Mouse (Mus musculus): ENCODE data around the gene Cfap99. TPM values are rescaled to one million over a fixed set of nuclear protein-coding genes. Genes with fewer than 3 reads are reported as not detected.

Gene Cfap99
- polyA plus RNA-seq, 1 experiment from 2014 or later, result 0.16 TPM

- Histone ChIP-seq H3K4me2 (ENCODE audit: low read length) (peak overlapping the region; percentile 56), H3K4me3 (ENCODE audit: low read depth, low read length) (peak overlapping the region; percentile 94), H3K9ac (ENCODE audit: low read depth, low read length) (peak overlapping the region; percentile 65; the same call in 1 of the 2 replicates), H3K27ac (ENCODE audit: low read length) (peak overlapping the region; percentile 88), H3K4me1 (ENCODE audit: control insufficient read depth, insufficient read depth, low read length) (peaks cover 23% of the 10 kb centered on the region), H3K36me3 (ENCODE audit: control insufficient read depth, insufficient read depth, low read length) (no peaks in the 10 kb centered on the region), H3K27me3 (ENCODE audit: control insufficient read depth, insufficient read depth, low read depth, low read length) (no peaks in the 10 kb centered on the region), H3K9me3 (replicated peaks; ENCODE audit: control insufficient read depth, low read length, poor library complexity, severe bottlenecking) (no peaks in the 10 kb centered on the region)
- WGBS, result 74% methylated on average over 7 of the region's 7 CpGs
- ATAC-seq, result peak; percentile 14
These were observed 80.3 kb downstream of the Cfap99 start for GRCm38 (mm10) chr5:34368551-34369290.

DNA sequence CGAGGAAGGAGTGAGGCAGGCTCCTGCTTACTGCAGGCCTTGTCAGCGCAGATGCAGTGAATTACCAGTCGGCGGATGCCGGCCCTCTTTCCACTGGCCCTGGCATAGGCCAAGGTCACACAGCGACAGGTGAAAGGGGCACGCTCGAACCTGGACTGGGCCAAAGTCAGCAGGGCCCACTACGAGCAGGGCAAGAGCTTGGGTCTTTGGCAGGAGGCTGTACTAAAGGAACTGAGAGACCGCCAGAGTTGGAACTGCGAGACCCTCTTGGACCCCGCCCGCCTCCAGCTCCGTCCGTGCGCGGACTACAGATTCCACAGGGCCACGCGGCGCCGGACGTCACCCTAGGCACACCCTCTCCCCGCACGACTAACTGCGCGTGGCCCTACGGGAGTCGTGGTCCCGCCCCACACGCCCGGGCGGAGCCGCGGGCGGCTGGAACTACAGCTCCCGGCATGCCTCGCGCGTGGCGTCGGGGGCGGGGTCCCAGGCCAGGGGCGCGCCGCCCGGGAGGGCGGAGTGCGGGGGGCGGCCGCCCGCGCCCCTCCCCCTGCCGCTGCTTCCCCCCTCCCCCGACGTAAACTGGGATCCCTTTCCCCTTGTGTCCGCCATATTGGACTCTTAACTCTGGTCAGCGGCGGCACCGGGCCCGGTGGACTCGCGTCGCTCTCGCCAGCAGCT lies 81.1 kb downstream of the Cfap99 start, which contains the start of gene Fam193a:
Gene Fam193a, plus strand, starts transcription at position 593 of the 681 bp plus-strand sequence.
- H3K9ac ChIP-seq (ENCODE audit: low read depth, low read length), result peak within 1 kb of the TSS; percentile 90
- peak within 1 kb of the TSS; percentile 71 for H3K4me2 ChIP-seq (ENCODE audit: low read length)
- peaks cover 28% of the 10 kb centered on the region for H3K4me1 ChIP-seq (ENCODE audit: control insufficient read depth, insufficient read depth, low read length)
- H3K27me3 ChIP-seq (ENCODE audit: control insufficient read depth, insufficient read depth, low read depth, low read length), result no peaks in the 10 kb centered on the region
- ATAC-seq, result peak; percentile 99
- under 1% methylated on average over 49 of the region's 64 CpGs for WGBS
- no peaks in the 10 kb centered on the region for H3K9me3 ChIP-seq (replicated peaks; ENCODE audit: control insufficient read depth, low read length, poor library complexity, severe bottlenecking)
- H3K4me3 ChIP-seq (ENCODE audit: low read depth, low read length), result peak within 1 kb of the TSS; percentile 94
- no peaks in the 10 kb centered on the region for H3K36me3 ChIP-seq (ENCODE audit: control insufficient read depth, insufficient read depth, low read length)
- H3K27ac ChIP-seq (ENCODE audit: low read length), result peak within 1 kb of the TSS; percentile 88

GRCm38 (mm10) chr5:34370022-34370823 lies 81.8 kb downstream of the Cfap99 start:
- ATAC-seq, result peak; percentile 1; the same call in 1 of the 2 replicates

DNA sequence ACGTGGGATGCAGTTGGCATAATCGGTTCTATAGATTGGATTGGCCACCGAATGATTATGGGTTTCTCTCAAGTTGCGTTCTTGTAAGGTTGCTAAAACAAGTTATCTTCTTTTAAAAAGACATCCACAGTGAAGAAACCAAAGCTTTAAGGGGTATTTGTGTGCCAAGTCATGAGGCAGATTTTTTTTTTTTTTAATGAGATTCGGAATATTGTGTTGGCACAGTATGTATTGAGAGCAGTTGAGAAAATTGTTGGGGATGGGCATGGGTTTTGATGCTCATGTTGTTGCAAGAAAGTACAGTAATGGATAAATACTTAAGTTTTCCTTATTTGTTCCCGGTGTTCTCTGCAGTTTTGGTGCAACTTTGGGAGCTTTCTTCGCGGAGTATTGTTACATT lies 82.4 kb downstream of the Cfap99 start:
- Histone ChIP-seq H3K4me3 (ENCODE audit: low read depth, low read length) (peak overlapping the region; percentile 94), H3K27me3 (ENCODE audit: control insufficient read depth, insufficient read depth, low read depth, low read length) (no peaks in the 10 kb centered on the region), H3K27ac (ENCODE audit: low read length) (peak overlapping the region; percentile 87), H3K36me3 (ENCODE audit: control insufficient read depth, insufficient read depth, low read length) (no peaks in the 10 kb centered on the region), H3K9ac (ENCODE audit: low read depth, low read length) (peak overlapping the region; percentile 90), H3K4me2 (ENCODE audit: low read length) (peak overlapping the region; percentile 71), H3K9me3 (replicated peaks; ENCODE audit: control insufficient read depth, low read length, poor library complexity, severe bottlenecking) (no peaks in the 10 kb centered on the region), H3K4me1 (ENCODE audit: control insufficient read depth, insufficient read depth, low read length) (peaks cover 28% of the 10 kb centered on the region)
- WGBS, result 29% methylated on average over 8 of the region's 8 CpGs
- no peak for ATAC-seq

More at GRCm38 (mm10) chr5:34370022-34370823, 81.8 kb downstream of the Cfap99 start:
- WGBS, result under 1% methylated on average over 81 of the region's 114 CpGs
- H3K27me3 ChIP-seq (ENCODE audit: control insufficient read depth, insufficient read depth, low read depth, low read length), result no peaks in the 10 kb centered on the region
- peak overlapping the region; percentile 90 for H3K9ac ChIP-seq (ENCODE audit: low read depth, low read length)
- H3K4me2 ChIP-seq (ENCODE audit: low read length), result peak overlapping the region; percentile 71
- no peaks in the 10 kb centered on the region for H3K36me3 ChIP-seq (ENCODE audit: control insufficient read depth, insufficient read depth, low read length)
- H3K4me3 ChIP-seq (ENCODE audit: low read depth, low read length), result peak overlapping the region; percentile 94
- peaks cover 28% of the 10 kb centered on the region for H3K4me1 ChIP-seq (ENCODE audit: control insufficient read depth, insufficient read depth, low read length)
- H3K27ac ChIP-seq (ENCODE audit: low read length), result peak overlapping the region; percentile 87
- no peaks in the 10 kb centered on the region for H3K9me3 ChIP-seq (replicated peaks; ENCODE audit: control insufficient read depth, low read length, poor library complexity, severe bottlenecking)

- peak overlapping the region; percentile 32 for H3K4me2 ChIP-seq (ENCODE audit: low read length)
- ATAC-seq, result no peak
- H3K9ac ChIP-seq (ENCODE audit: low read depth, low read length), result no peak overlapping the region
- no peaks in the 10 kb centered on the region for H3K9me3 ChIP-seq (replicated peaks; ENCODE audit: control insufficient read depth, low read length, poor library complexity, severe bottlenecking)
- no peaks in the 10 kb centered on the region for H3K27me3 ChIP-seq (ENCODE audit: control insufficient read depth, insufficient read depth, low read depth, low read length)
- no peaks in the 10 kb centered on the region for H3K36me3 ChIP-seq (ENCODE audit: control insufficient read depth, insufficient read depth, low read length)
- H3K4me3 ChIP-seq (ENCODE audit: low read depth, low read length), result no peak overlapping the region
- H3K4me1 ChIP-seq (ENCODE audit: control insufficient read depth, insufficient read depth, low read length), result peaks cover 28% of the 10 kb centered on the region
- no peak overlapping the region for H3K27ac ChIP-seq (ENCODE audit: low read length)
These were observed 83.7 kb downstream of the Cfap99 start for GRCm38 (mm10) chr5:34372141-34372540.

GRCm38 (mm10) chr5:34372541-34372940 lies 84.1 kb downstream of the Cfap99 start:
- H3K27me3 ChIP-seq (ENCODE audit: control insufficient read depth, insufficient read depth, low read depth, low read length), result no peaks in the 10 kb centered on the region
- ATAC-seq, result no peak
- H3K27ac ChIP-seq (ENCODE audit: low read length), result no peak overlapping the region
- H3K4me3 ChIP-seq (ENCODE audit: low read depth, low read length), result no peak overlapping the region
- peak overlapping the region; percentile 32; the same call in 1 of the 2 replicates for H3K4me2 ChIP-seq (ENCODE audit: low read length)
- no peak overlapping the region for H3K9ac ChIP-seq (ENCODE audit: low read depth, low read length)
- H3K4me1 ChIP-seq (ENCODE audit: control insufficient read depth, insufficient read depth, low read length), result peaks cover 28% of the 10 kb centered on the region
- H3K36me3 ChIP-seq (ENCODE audit: control insufficient read depth, insufficient read depth, low read length), result no peaks in the 10 kb centered on the region
- H3K9me3 ChIP-seq (replicated peaks; ENCODE audit: control insufficient read depth, low read length, poor library complexity, severe bottlenecking), result no peaks in the 10 kb centered on the region

Other genes starting within 250 kb of the Cfap99 start
- gene Poln, start 119.2 kb upstream of the Cfap99 start, polyA plus RNA-seq (2015; fragmentation: Nextera tagmentation; extraction: Ambion mirVana), result 0.18 and 0.26 TPM in 2 replicates
- gene Haus3, start 119.1 kb upstream of the Cfap99 start, polyA plus RNA-seq (2015; fragmentation: Nextera tagmentation; extraction: Ambion mirVana), result 10.5 and 14.4 TPM in 2 replicates
- gene Mxd4, start 100.9 kb upstream of the Cfap99 start, polyA plus RNA-seq (2015; fragmentation: Nextera tagmentation; extraction: Ambion mirVana), result 32.0 and 33.9 TPM in 2 replicates
- gene Zfyve28, start 151 bp upstream of the Cfap99 start, polyA plus RNA-seq (2015; fragmentation: Nextera tagmentation; extraction: Ambion mirVana), result 4.0 and 4.9 TPM in 2 replicates
- 127 and 131 TPM in 2 replicates for gene Rnf4, start 47.7 kb downstream of the Cfap99 start, polyA plus RNA-seq (2015; fragmentation: Nextera tagmentation; extraction: Ambion mirVana)
- 14.1 and 15.8 TPM in 2 replicates for gene Fam193a, start 81.3 kb downstream of the Cfap99 start, polyA plus RNA-seq (2015; fragmentation: Nextera tagmentation; extraction: Ambion mirVana)
- 9.2 and 14.1 TPM in 2 replicates for gene Tnip2, start 225.4 kb downstream of the Cfap99 start, polyA plus RNA-seq (2015; fragmentation: Nextera tagmentation; extraction: Ambion mirVana)
- 21.8 and 28.5 TPM in 2 replicates for gene Sh3bp2, start 237.2 kb downstream of the Cfap99 start, polyA plus RNA-seq (2015; fragmentation: Nextera tagmentation; extraction: Ambion mirVana)

Measured in midbrain, embryonic 16.5 days (tissue).